Mouse (Mus musculus) stomach, postnatal 0 days (tissue): ENCODE data around the gene Methig1. TPM values are rescaled to one million over a fixed set of nuclear protein-coding genes. Genes with fewer than 3 reads are reported as not detected.

Experiments used
- ATAC-seq: fragments of 200-750 bp; cut with Nextera tagmentation; 2 replicates; pipeline ENCODE4 v1.8.0; 2017; ENCODE audit not compliant: low FRiP score, low TSS enrichment
- DNase-seq: peaks from one replicate; pipeline ENCODE4 v3.0.0-alpha.2; 2016; ENCODE audit warnings: low spot score
- H3K27ac ChIP-seq: fragments of 300-500 bp; sonication (generic); replicated peaks from 2 replicates; pipeline ENCODE4 v1.5.1; 2014; ENCODE audit warnings: mild to moderate bottlenecking, control low read depth
- H3K27me3 ChIP-seq: fragments of 300-500 bp; sonication (generic); 2 replicates; pipeline ENCODE4 v1.6.1; 2014; ENCODE audit warnings: low read length; ENCODE audit not compliant: control insufficient read depth, insufficient read depth
- H3K36me3 ChIP-seq: fragments of 300-500 bp; sonication (generic); 2 replicates; pipeline ENCODE4 v1.6.1; 2014; ENCODE audit warnings: low read length, mixed read lengths; ENCODE audit not compliant: control insufficient read depth, insufficient read depth
- H3K4me1 ChIP-seq: fragments of 300-500 bp; sonication (generic); replicated peaks from 2 replicates; pipeline ENCODE4 v1.6.1; 2014; ENCODE audit warnings: antibody characterized with exemption; ENCODE audit not compliant: control insufficient read depth, insufficient read depth
- H3K4me2 ChIP-seq: fragments of 300-500 bp; sonication (generic); replicated peaks from 2 replicates; pipeline ENCODE4 v1.6.1; 2014; ENCODE audit warnings: low read depth, mild to moderate bottlenecking, control low read depth, moderate library complexity
- H3K4me3 ChIP-seq: fragments of 300-500 bp; sonication (generic); 2 replicates; pipeline ENCODE4 v1.5.1; 2014; ENCODE audit warnings: low read depth, low read length, control low read depth
- H3K9ac ChIP-seq: fragments of 300-500 bp; sonication (generic); 2 replicates; pipeline ENCODE4 v1.6.1; 2014; ENCODE audit warnings: mild to moderate bottlenecking, low read length, control low read depth, mixed read lengths
- H3K9me3 ChIP-seq: fragments of 300-500 bp; sonication (generic); 2 replicates; pipeline ENCODE4 v1.6.1; 2016; ENCODE audit warnings: low read length; ENCODE audit not compliant: control insufficient read depth
- CTCF ChIP-seq: IDR thresholded peaks from 2 replicates; pipeline ENCODE4 v1.5.1; 2016; ENCODE audit warnings: antibody characterized with exemption, low read depth, mild to moderate bottlenecking, moderate library complexity
- EP300 ChIP-seq: optimal IDR thresholded peaks from 2 replicates; pipeline ENCODE3; 2016; ENCODE audit warnings: antibody characterized with exemption
- WGBS: fragments of 180-500 bp; shearing (Covaris S2); extraction: QIAGEN DNeasy Blood & Tissue Kit; methylation state at CpG from one replicate; pipeline ENCODE4 v1.1.7; 2014; 5-methylcytosine and 5-hydroxymethylcytosine counted together
- polyA plus RNA-seq: library from polyadenylated mRNA; unstranded; fragments of >200 nt; fragmentation: Nextera tagmentation; extraction: Ambion mirVana; gene quantifications from 2 replicates; pipeline ENCODE4 v1.2.1, GENCODE M21; 2015

Gene Methig1
- polyA plus RNA-seq, 1 experiment from 2014 or later: not detected

DNA sequence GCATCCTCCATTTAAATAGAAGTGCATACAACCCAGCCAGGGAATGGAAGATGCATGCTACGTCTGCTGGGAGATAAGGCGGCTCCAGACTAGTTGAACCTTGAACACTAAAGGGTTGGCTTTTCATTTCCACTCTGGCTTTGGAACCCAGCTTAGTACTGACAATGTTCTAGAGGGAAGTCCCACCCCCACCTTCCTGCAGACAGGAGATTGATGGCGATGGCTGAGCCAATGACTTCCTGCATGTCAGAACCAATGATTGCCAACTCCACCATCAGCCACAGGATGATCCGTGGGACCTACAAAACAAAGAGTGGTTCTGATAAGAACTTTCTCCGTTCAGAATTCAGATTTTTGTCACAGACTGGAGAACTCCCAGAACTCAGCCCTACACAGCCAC lies 53.1 kb downstream of the Methig1 start:
- Histone ChIP-seq H3K27me3 (no peaks in the 10 kb centered on the region), H3K9ac (no peak overlapping the region), H3K4me1 (no peaks in the 10 kb centered on the region), H3K36me3 (peaks cover 11% of the 10 kb centered on the region; the same call in 1 of the 2 replicates), H3K27ac (no peak overlapping the region), H3K4me2 (no peak overlapping the region), H3K4me3 (no peak overlapping the region), H3K9me3 (no peaks in the 10 kb centered on the region)
- no peak for TF ChIP-seq EP300
- no peak for TF ChIP-seq CTCF
- ATAC-seq (no peak), DNase-seq (no peak)
- WGBS: 72% methylated on average over 5 of the region's 5 CpGs

DNA sequence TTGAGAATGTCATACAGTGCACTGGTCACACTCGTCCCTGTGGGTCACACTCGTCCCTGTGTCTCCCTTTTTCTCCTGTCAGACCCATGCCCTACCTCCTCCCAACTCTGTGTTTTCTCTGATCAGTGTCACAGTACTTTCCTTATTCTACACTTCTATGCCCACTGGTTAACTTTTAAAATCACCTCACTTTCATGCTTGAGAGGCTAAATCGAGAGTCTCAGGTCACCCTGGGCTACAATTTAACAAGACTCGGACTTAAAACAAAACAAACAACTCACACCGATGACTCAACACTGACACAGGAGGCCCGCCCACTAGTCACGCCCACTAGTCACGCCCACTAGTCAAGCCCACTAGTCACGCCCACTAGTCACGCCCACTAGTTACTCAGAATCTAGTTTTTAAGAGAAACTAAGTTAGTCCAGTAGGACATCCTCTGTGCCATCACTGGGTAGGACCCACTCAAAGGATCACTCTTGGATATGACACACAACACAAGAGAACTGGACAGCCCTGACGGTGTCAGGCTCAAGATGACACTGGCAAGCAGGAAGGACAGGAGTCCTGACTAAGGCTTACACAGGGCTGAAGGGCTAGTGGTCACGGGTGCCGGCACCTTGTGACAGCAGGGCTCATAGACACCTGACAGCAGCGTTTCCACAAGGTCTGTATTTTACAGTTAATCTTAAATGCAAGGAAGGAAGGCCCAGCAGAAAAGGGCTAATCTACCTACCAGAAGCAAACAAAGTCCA lies 58.1 kb downstream of the Methig1 start:
- no peak overlapping the region for H3K9ac ChIP-seq
- no peaks in the 10 kb centered on the region for H3K27me3 ChIP-seq
- H3K27ac ChIP-seq: no peak overlapping the region
- no peak overlapping the region for H3K4me3 ChIP-seq
- H3K9me3 ChIP-seq: no peaks in the 10 kb centered on the region
- ATAC-seq (peak; percentile 75), DNase-seq (peak; percentile 86)
- no peak overlapping the region for H3K4me2 ChIP-seq
- 50% methylated on average over 14 of the region's 14 CpGs for WGBS
- no peaks in the 10 kb centered on the region for H3K4me1 ChIP-seq
- TF ChIP-seq CTCF: no peak
- no peak for TF ChIP-seq EP300
- H3K36me3 ChIP-seq: no peaks in the 10 kb centered on the region; the same call in 1 of the 2 replicates

DNA sequence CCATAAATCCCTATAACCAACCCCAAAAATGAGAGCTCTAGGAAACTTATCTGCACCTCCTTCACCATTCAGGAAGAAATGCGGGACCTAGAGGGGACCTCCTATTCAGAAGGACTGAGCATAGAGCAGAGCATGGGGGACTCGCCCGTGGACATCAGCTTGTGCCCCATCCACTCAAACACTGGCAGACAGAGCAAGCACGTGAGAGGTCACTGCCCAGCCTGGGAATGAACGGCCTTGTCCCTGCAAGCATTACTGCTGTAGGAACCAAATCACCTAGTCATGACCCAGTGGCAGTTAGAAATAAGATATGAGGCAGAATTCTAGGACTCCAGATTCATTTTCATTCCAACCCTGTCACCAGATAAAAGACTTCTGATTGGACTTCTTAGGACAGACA lies 58.8 kb downstream of the Methig1 start:
- 80% methylated on average over 5 of the region's 5 CpGs for WGBS
- TF ChIP-seq EP300: no peak
- TF ChIP-seq CTCF: no peak
- Histone ChIP-seq H3K4me3 (no peak overlapping the region), H3K4me1 (no peaks in the 10 kb centered on the region), H3K36me3 (no peaks in the 10 kb centered on the region; the same call in 1 of the 2 replicates), H3K27me3 (no peaks in the 10 kb centered on the region), H3K27ac (no peak overlapping the region), H3K9me3 (no peaks in the 10 kb centered on the region), H3K9ac (no peak overlapping the region), H3K4me2 (no peak overlapping the region)
- ATAC-seq (no peak), DNase-seq (no peak)

DNA sequence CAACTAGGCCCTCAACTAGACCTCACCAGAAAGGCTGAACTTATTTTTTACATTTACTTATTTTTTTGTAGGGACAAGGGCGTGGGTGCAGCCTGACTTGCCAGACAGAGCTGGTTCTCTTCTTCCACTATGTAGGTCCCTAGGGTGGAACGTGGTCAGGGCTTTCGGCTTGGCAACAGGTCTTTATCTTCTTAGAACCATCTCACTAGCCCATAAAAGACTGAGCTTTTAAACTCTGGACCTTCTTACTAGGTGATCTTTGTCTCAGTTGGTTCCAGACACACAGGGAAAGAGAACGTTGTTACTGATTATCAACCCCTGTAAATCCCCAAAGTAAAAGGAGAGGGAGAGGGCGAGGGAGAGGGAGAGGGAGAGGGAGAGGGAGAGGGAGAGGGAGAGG lies 60.4 kb downstream of the Methig1 start:
- H3K9ac ChIP-seq: no peak overlapping the region
- H3K9me3 ChIP-seq: no peaks in the 10 kb centered on the region
- ATAC-seq (no peak), DNase-seq (no peak)
- H3K27me3 ChIP-seq: no peaks in the 10 kb centered on the region
- TF ChIP-seq CTCF (no peak), EP300 (no peak)
- no peaks in the 10 kb centered on the region for H3K4me1 ChIP-seq
- 65% methylated on average over 4 of the region's 5 CpGs for WGBS
- H3K4me3 ChIP-seq: no peak overlapping the region
- no peak overlapping the region for H3K27ac ChIP-seq
- no peaks in the 10 kb centered on the region; the same call in 1 of the 2 replicates for H3K36me3 ChIP-seq
- H3K4me2 ChIP-seq: no peak overlapping the region

- Histone ChIP-seq H3K9ac (no peak overlapping the region), H3K27ac (no peak overlapping the region), H3K4me1 (no peaks in the 10 kb centered on the region), H3K4me3 (no peak overlapping the region), H3K9me3 (no peaks in the 10 kb centered on the region), H3K4me2 (no peak overlapping the region), H3K36me3 (no peaks in the 10 kb centered on the region; the same call in 1 of the 2 replicates), H3K27me3 (no peaks in the 10 kb centered on the region)
- DNase-seq: no peak
- 57% methylated on average over 4 of the region's 4 CpGs for WGBS
- TF ChIP-seq CTCF: no peak
- TF ChIP-seq EP300: no peak
- no peak; the same call in 1 of the 2 replicates for ATAC-seq
Measured at GRCm38 (mm10) chr15:100414011-100414410, 61.1 kb downstream of the Methig1 start.

- Histone ChIP-seq H3K27me3 (no peaks in the 10 kb centered on the region), H3K9ac (no peak overlapping the region), H3K36me3 (no peaks in the 10 kb centered on the region; the same call in 1 of the 2 replicates), H3K4me3 (no peak overlapping the region), H3K27ac (no peak overlapping the region), H3K4me1 (no peaks in the 10 kb centered on the region), H3K9me3 (no peaks in the 10 kb centered on the region), H3K4me2 (no peak overlapping the region)
- WGBS: 91% methylated on average over 13 of the region's 13 CpGs
- DNase-seq (no peak), ATAC-seq (no peak)
- TF ChIP-seq CTCF (no peak), EP300 (no peak)
Measured at GRCm38 (mm10) chr15:100414942-100415341, 62.0 kb downstream of the Methig1 start.
